9 mouse cellular contexts compared by ENCODE assay signal in genomic region chr5:72558716-72559526, GRCm38 (mm10). TPM values are rescaled to one million over a fixed set of nuclear protein-coding genes. Genes with fewer than 3 reads are reported as not detected.
DNase-seq lines count a peak whose midpoint lies in the region; ATAC-seq and TF ChIP-seq lines count a peak whose summit lies in the region.
"Had no signal": no experiment of that assay in that cellular context is flagged by ENCODE, and none has a peak within 500 bp of the region (broad histone marks: within the 10 kb centered on the region; RNA-seq: fewer than 3 reads in every experiment).

No protein-coding gene starts in this region.

- no peaks in the 10 kb centered on the region for H3K4me1 ChIP-seq in heart, adult 2 months (ENCODE audit: control insufficient read depth, insufficient read depth, low read length)
- peaks cover 11% of the 10 kb centered on the region for H3K4me1 ChIP-seq in E14TG2a.4 (replicated peaks; ENCODE audit: low read depth, low read length)
- H3K4me1 ChIP-seq in limb, embryonic 10.5 days: peaks cover 12% of the 10 kb centered on the region
- H3K4me1 ChIP-seq in midbrain, embryonic 15.5 days: peaks cover 11% of the 10 kb centered on the region

- TF ChIP-seq EP300 in heart, adult 2 months (IDR thresholded peaks at IDR 0.05; ENCODE audit: insufficient read depth, low read depth, low read length): no peak

- 2% methylated on average over 57 of the region's 57 CpGs for WGBS in heart, adult 2 months
- WGBS in limb, embryonic 10.5 days: under 1% methylated on average over 57 of the region's 57 CpGs
- under 1% methylated on average over 57 of the region's 57 CpGs for WGBS in midbrain, embryonic 15.5 days

- no peaks in the 10 kb centered on the region for H3K27me3 ChIP-seq in heart, adult 2 months (ENCODE audit: control insufficient read depth, insufficient read depth, low read length)
- peaks cover 13% of the 10 kb centered on the region for H3K27me3 ChIP-seq in E14TG2a.4 (ENCODE audit: insufficient read depth, low read length)
- no peaks in the 10 kb centered on the region for H3K27me3 ChIP-seq in limb, embryonic 10.5 days (ENCODE audit: low read depth, poor library complexity, severe bottlenecking)
- no peaks in the 10 kb centered on the region for H3K27me3 ChIP-seq in midbrain, embryonic 15.5 days (replicated peaks)

- H3K36me3 ChIP-seq in heart, adult 2 months (ENCODE audit: control insufficient read depth, insufficient read depth, low read length): peaks cover 9% of the 10 kb centered on the region; the same call in 1 of the 2 replicates
- H3K36me3 ChIP-seq in E14TG2a.4 (ENCODE audit: insufficient read depth, low read length): peaks cover 4% of the 10 kb centered on the region
- peaks cover 21% of the 10 kb centered on the region for H3K36me3 ChIP-seq in limb, embryonic 10.5 days
- H3K36me3 ChIP-seq in midbrain, embryonic 15.5 days (replicated peaks): no peaks in the 10 kb centered on the region; the same call in 1 of the 2 replicates

- DNase-seq in heart, adult 2 months: no peak
- no peak for DNase-seq in heart, adult 8-10 months (ENCODE audit: low spot score)
- peak; percentile 49 for DNase-seq in embryo, embryonic 10.5 days (ENCODE audit: low spot score)
- DNase-seq in gastrocnemius, postnatal 25 days: peak; percentile 54
- no peak for DNase-seq in limb, embryonic 10.5 days (ENCODE audit: low spot score)
- DNase-seq in thymus, postnatal 4 days: peak; percentile 64

- intact Hi-C loops in heart, adult 2 months (cut with DNase I): no loop called here

- peak overlapping the region; percentile 49 for H3K27ac ChIP-seq in heart, adult 2 months
- peak overlapping the region; percentile 91 for H3K27ac ChIP-seq in limb, embryonic 10.5 days
- H3K27ac ChIP-seq in midbrain, embryonic 15.5 days: peak overlapping the region; percentile 76

- peaks cover 13% of the 10 kb centered on the region for H3K9me3 ChIP-seq in E14TG2a.4 (ENCODE audit: low read length)
- no peaks in the 10 kb centered on the region for H3K9me3 ChIP-seq in limb, embryonic 10.5 days (replicated peaks)
- H3K9me3 ChIP-seq in midbrain, embryonic 15.5 days: no peaks in the 10 kb centered on the region

- no peaks in the 10 kb centered on the region for H3K79me2 ChIP-seq in heart, adult 2 months (replicated peaks; ENCODE audit: control insufficient read depth, insufficient read depth, low read length)

- ATAC-seq in midbrain, embryonic 15.5 days (replicated peaks): peak; percentile 86

- H3K4me3 ChIP-seq in heart, adult 2 months: peak overlapping the region; percentile 78
- peak overlapping the region; percentile 95 for H3K4me3 ChIP-seq in E14TG2a.4 (replicated peaks; ENCODE audit: low read length)
- peak overlapping the region; percentile 96 for H3K4me3 ChIP-seq in limb, embryonic 10.5 days
- H3K4me3 ChIP-seq in midbrain, embryonic 15.5 days: peak overlapping the region; percentile 74

- peak overlapping the region; percentile 90 for H3K9ac ChIP-seq in heart, adult 2 months (ENCODE audit: low read depth, low read length)
- peak overlapping the region; percentile 70 for H3K9ac ChIP-seq in midbrain, embryonic 15.5 days

- TF ChIP-seq POLR2A in heart, adult 2 months (IDR thresholded peaks at IDR 0.05; ENCODE audit: insufficient read depth, low read depth, low read length): no peak

- H3K4me2 ChIP-seq in midbrain, embryonic 15.5 days: peak overlapping the region; percentile 79

- no peak for TF ChIP-seq CTCF in heart, adult 2 months (IDR thresholded peaks at IDR 0.05)
- no peak for TF ChIP-seq CTCF in E14TG2a.4 (conservative IDR thresholded peaks at IDR 0.05; ENCODE audit: low read length)

RNA-seq across cellular contexts. Expression of gene Nfxl1, which starts 0.6 kb away (rescaled TPM):
- 1 to 10 TPM; 5.8 to 6.2 TPM for total RNA-seq in heart, adult 2 months (2021)
- polyA plus RNA-seq in heart, adult 2 months (2012; rRNA removed): 2.6 and 4.7 TPM in 2 replicates
- total RNA-seq in heart, adult 8-10 months (2022): 1 to 10 TPM; 3.2 to 6.6 (median 4.4) TPM
- 1 to 10 TPM; 3.0 to 4.0 TPM for total RNA-seq in gastrocnemius, postnatal 25 days (2021)
- 21.2 and 21.7 TPM in 2 replicates for polyA plus RNA-seq in limb, embryonic 10.5 days (2016; fragmentation: Nextera tagmentation; extraction: Ambion mirVana)
- polyA plus RNA-seq in midbrain, embryonic 15.5 days (2015; fragmentation: Nextera tagmentation; extraction: Ambion mirVana): 13.9 and 14.5 TPM in 2 replicates

RNA-seq across cellular contexts. Expression of gene Zar1, which starts 22.1 kb away (rescaled TPM):
- total RNA-seq in heart, adult 2 months (2021): not detected
- polyA plus RNA-seq in heart, adult 2 months (2012; rRNA removed): not detected in 2 replicates
- total RNA-seq in heart, adult 8-10 months (2022): not detected
- total RNA-seq in gastrocnemius, postnatal 25 days (2021): not detected
- 0.26 and 0.56 TPM in 2 replicates for polyA plus RNA-seq in limb, embryonic 10.5 days (2016; fragmentation: Nextera tagmentation; extraction: Ambion mirVana)
- 3.0 and 3.1 TPM in 2 replicates for polyA plus RNA-seq in midbrain, embryonic 15.5 days (2015; fragmentation: Nextera tagmentation; extraction: Ambion mirVana)
- total RNA-seq: layer of hippocampus, adult 18-20 months had no signal

RNA-seq across cellular contexts. Expression of gene Gm5868, which starts 28.4 kb away (rescaled TPM):
- not detected for total RNA-seq in heart, adult 2 months (2021)
- not detected in 2 replicates for polyA plus RNA-seq in heart, adult 2 months (2012; rRNA removed)
- not detected for total RNA-seq in heart, adult 8-10 months (2022)
- not detected for total RNA-seq in gastrocnemius, postnatal 25 days (2021)
- 0.44 and 0.97 TPM in 2 replicates for polyA plus RNA-seq in limb, embryonic 10.5 days (2016; fragmentation: Nextera tagmentation; extraction: Ambion mirVana)
- polyA plus RNA-seq in midbrain, embryonic 15.5 days (2015; fragmentation: Nextera tagmentation; extraction: Ambion mirVana): 6.2 and 7.2 TPM in 2 replicates

RNA-seq across cellular contexts. Expression of gene Corin, which starts 54.6 kb away (rescaled TPM):
- 100 to 1,000 TPM; 121 to 173 TPM for total RNA-seq in heart, adult 2 months (2021)
- polyA plus RNA-seq in heart, adult 2 months (2012; rRNA removed): 42.3 and 96.3 TPM in 2 replicates
- 100 to 1,000 TPM; 126 to 177 (median 144) TPM for total RNA-seq in heart, adult 8-10 months (2022)
- total RNA-seq in gastrocnemius, postnatal 25 days (2021): under 1 TPM; 0.05 to 0.18 TPM
- 0.48 and 0.63 TPM in 2 replicates for polyA plus RNA-seq in limb, embryonic 10.5 days (2016; fragmentation: Nextera tagmentation; extraction: Ambion mirVana)
- 1.1 and 1.2 TPM in 2 replicates for polyA plus RNA-seq in midbrain, embryonic 15.5 days (2015; fragmentation: Nextera tagmentation; extraction: Ambion mirVana)

Comparison
In these comparisons a context has a peak if more than half of its experiments do, and no peak if none do; other contexts are left out.
1. DNase-seq: peak in embryo, embryonic 10.5 days (single experiment), gastrocnemius, postnatal 25 days (single experiment) and thymus, postnatal 4 days (single experiment); none in heart, adult 2 months (0 of 2), heart, adult 8-10 months (single experiment) and limb, embryonic 10.5 days (single experiment).
2. Peak in every context shown above with its lines, with median percentiles within 50 percentile points of each other: H3K27ac ChIP-seq and H3K4me3 ChIP-seq.